Mouse (Mus musculus): Measurements from ENCODE around the gene Pip5kl1. TPM values are rescaled to one million over a fixed set of nuclear protein-coding genes. Genes with fewer than 3 reads are reported as not detected.

The Pip5kl1 gene
- polyA plus RNA-seq, 1 experiment from 2014 or later: 2.0 TPM

DNA sequence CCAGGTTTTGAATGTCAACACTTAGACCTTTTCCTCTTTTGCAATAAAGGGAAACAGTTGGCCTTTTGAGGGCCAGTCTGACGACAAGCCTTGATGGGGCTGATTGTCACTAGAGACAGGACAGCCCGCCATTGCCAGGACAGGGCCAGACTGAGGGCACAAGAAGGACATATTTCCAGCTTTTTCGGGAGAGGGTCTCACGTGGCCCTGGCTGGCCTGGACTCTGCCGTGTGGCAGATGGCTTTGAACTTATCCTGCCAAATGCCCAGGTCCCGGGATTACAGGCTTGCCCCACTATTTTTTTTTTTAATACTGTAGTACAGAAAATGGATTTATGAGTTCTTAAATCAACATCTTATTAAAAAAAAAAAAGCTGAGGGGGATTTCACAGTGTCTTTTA lies 16.7 kb downstream of the Pip5kl1 start:
- Histone ChIP-seq H3K9me3 (replicated peaks) (no peaks in the 10 kb centered on the region), H3K27me3 (no peaks in the 10 kb centered on the region), H3K9ac (no peak overlapping the region), H3K36me3 (peaks cover 19% of the 10 kb centered on the region), H3K27ac (no peak overlapping the region), H3K4me1 (peaks cover 44% of the 10 kb centered on the region), H3K4me2 (no peak overlapping the region), H3K4me3 (replicated peaks) (no peak overlapping the region)
- WGBS: 65% methylated on average over 6 of the region's 6 CpGs
- no peak for ATAC-seq (replicated peaks; ENCODE audit: low FRiP score)

DNA sequence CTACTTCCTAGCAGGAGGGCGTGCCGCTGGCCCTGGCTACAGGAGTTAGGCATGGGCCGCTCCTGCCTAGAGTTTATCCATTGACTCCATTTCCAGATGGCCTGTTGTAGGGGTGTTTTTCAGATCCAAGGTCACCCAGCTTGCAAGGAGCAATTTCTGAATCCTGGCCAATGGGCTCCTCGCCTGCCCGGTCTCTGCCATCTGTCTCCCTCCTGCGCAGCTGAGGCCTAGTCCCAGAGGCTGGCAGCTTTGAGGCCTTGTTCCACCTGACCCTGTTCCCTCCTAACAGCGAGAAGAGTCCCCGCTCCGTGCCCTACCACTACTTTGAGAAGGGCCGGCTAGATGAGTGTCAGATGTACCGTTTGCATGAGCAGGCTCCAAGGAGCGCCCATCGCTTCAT lies 22.1 kb downstream of the Pip5kl1 start:
- Histone ChIP-seq H3K9ac (no peak overlapping the region), H3K36me3 (peaks cover 30% of the 10 kb centered on the region), H3K4me3 (replicated peaks) (no peak overlapping the region), H3K4me2 (no peak overlapping the region), H3K4me1 (peaks cover 10% of the 10 kb centered on the region), H3K27me3 (no peaks in the 10 kb centered on the region), H3K9me3 (replicated peaks) (no peaks in the 10 kb centered on the region), H3K27ac (no peak overlapping the region)
- ATAC-seq (replicated peaks; ENCODE audit: low FRiP score): no peak
- WGBS: 93% methylated on average over 13 of the region's 13 CpGs

DNA sequence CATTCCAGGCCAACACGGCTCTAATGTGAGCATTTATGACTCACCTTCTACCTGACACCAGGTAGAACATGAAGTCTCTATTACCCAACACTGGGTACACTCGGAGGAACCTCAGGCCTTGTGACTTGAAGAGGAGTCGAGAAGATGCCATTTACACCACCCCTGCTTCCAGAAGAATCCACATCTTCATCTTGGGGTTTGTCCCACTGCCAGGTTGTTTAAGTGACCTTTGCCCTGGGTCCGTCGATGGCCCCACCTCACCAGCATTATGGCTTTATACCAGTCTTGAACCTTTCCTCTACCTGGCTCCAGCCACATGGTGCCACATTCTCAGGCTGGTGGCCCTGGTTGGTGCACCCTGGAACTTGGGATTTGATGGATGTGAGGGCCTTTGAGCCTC lies 22.7 kb downstream of the Pip5kl1 start:
- no peak overlapping the region for H3K27ac ChIP-seq
- H3K4me1 ChIP-seq: peaks cover 15% of the 10 kb centered on the region
- no peaks in the 10 kb centered on the region for H3K9me3 ChIP-seq (replicated peaks)
- H3K4me2 ChIP-seq: no peak overlapping the region
- H3K36me3 ChIP-seq: peaks cover 30% of the 10 kb centered on the region
- 86% methylated on average over 5 of the region's 5 CpGs for WGBS
- no peak overlapping the region for H3K9ac ChIP-seq
- H3K4me3 ChIP-seq (replicated peaks): no peak overlapping the region
- H3K27me3 ChIP-seq: no peaks in the 10 kb centered on the region
- no peak for ATAC-seq (replicated peaks; ENCODE audit: low FRiP score)

DNA sequence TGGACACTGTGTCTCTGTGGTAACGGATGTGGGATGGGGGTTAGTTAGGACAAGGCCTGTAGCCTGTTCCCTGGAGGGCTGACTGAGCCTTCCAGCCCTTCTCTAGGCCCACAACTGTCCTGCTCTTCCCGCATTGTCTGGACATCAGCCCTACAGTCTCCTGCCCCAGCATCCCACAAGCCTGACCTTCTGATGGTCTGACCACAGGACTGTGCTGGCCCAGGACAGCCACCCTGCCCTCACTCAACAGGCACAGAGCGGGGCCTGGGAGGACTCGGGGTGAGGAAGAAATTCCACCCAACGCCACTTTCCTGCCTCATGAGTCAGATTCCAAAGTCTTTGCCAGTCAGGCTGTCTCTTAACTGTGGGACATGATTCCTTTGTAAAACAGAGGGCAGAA lies 23.1 kb downstream of the Pip5kl1 start:
- H3K36me3 ChIP-seq: peaks cover 30% of the 10 kb centered on the region
- no peak overlapping the region for H3K4me2 ChIP-seq
- no peak overlapping the region for H3K27ac ChIP-seq
- no peaks in the 10 kb centered on the region for H3K9me3 ChIP-seq (replicated peaks)
- H3K4me3 ChIP-seq (replicated peaks): no peak overlapping the region
- H3K4me1 ChIP-seq: peaks cover 20% of the 10 kb centered on the region
- no peaks in the 10 kb centered on the region for H3K27me3 ChIP-seq
- no peak for ATAC-seq (replicated peaks; ENCODE audit: low FRiP score)
- WGBS: 84% methylated on average over 5 of the region's 5 CpGs
- H3K9ac ChIP-seq: no peak overlapping the region

DNA sequence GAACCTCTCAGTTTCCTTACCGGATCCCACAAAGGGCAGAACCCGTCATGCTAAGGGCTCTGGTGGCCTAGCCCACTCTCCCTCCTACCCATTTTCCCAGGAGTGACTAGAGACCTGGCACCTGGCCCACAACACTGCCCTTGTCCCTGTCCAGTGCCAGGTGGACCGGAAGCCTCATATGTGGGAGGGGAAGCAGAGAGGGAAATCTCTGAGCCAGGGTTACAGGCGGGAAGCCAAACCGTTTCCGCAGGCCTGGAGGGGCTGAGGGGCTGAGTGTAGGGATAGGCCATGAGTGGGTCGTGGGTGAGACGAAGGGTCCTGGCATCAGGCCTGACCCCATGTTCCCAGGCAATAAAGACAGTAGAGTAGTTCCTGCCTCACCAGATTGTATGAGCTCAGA lies 23.9 kb downstream of the Pip5kl1 start:
- no peaks in the 10 kb centered on the region for H3K27me3 ChIP-seq
- no peaks in the 10 kb centered on the region for H3K9me3 ChIP-seq (replicated peaks)
- H3K27ac ChIP-seq: no peak overlapping the region
- no peak overlapping the region for H3K4me2 ChIP-seq
- WGBS: 60% methylated on average over 8 of the region's 8 CpGs
- no peak for ATAC-seq (replicated peaks; ENCODE audit: low FRiP score)
- H3K9ac ChIP-seq: no peak overlapping the region
- H3K36me3 ChIP-seq: peaks cover 30% of the 10 kb centered on the region
- peaks cover 20% of the 10 kb centered on the region for H3K4me1 ChIP-seq
- H3K4me3 ChIP-seq (replicated peaks): no peak overlapping the region

DNA sequence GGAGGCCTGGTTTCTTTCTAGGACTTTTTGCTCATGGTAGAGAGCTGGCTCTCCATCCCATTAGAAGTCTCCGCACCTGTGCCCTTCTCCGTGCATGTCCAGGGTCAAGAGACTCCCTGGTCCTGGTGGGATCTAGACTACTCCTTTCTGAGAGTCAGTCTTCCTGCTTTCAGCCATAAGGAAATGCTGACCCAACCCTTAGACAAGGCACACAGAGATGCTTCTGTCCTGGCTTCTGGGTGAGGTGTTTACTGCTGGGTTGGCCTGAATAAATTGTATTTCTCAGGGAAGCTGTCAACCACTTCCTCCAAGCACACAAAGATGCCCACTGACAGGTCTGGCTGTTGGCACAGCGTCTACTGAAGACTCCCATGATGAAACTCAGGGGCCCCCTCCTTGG lies 24.8 kb downstream of the Pip5kl1 start, which contains the start of gene St6galnac6:
TSS of gene St6galnac6 (plus strand) at position 301 of the 400 bp plus-strand sequence.
- Histone ChIP-seq H3K27ac (no peak within 1 kb of the TSS), H3K27me3 (no peaks in the 10 kb centered on the region), H3K9me3 (replicated peaks) (no peaks in the 10 kb centered on the region), H3K4me3 (replicated peaks) (no peak within 1 kb of the TSS), H3K4me2 (no peak within 1 kb of the TSS), H3K36me3 (peaks cover 23% of the 10 kb centered on the region), H3K4me1 (peaks cover 20% of the 10 kb centered on the region), H3K9ac (no peak within 1 kb of the TSS)
- no peak for ATAC-seq (replicated peaks; ENCODE audit: low FRiP score)
- 92% methylated on average over 3 of the region's 3 CpGs for WGBS

DNA sequence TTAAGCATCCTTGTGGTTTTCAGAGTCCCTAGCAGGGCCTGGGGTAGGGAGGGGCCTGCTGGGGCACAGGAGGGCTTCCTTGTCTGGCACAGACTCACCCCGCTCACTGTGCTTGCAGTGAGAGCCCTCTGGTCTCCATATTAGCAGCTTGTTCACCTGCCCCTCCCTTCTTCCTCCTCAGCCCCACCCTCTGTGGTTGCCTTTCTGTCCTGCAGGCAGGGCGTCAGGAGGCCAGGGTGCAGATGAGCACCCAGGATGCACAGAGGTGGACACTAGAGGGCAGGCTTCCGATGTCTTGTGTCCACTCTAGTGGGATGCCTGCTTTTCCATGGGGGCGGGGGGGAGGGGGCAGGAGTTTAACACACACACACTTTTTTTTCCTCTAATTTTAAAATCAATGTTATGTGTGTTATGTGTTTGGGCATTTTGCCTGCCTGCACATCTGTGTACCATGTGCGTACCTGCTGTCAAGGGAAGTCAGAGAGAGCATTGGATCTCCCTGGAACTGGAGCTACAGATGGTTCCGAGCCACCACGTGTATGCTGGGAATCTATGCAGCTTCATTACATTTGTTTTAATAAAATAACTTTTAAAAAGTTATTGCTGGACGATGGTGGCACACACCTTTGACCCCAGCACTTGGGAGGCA lies 26.9 kb downstream of the Pip5kl1 start:
- no peak overlapping the region for H3K27ac ChIP-seq
- WGBS: 52% methylated on average over 8 of the region's 8 CpGs
- no peaks in the 10 kb centered on the region for H3K27me3 ChIP-seq
- no peaks in the 10 kb centered on the region for H3K9me3 ChIP-seq (replicated peaks)
- peaks cover 23% of the 10 kb centered on the region for H3K4me1 ChIP-seq
- no peak overlapping the region for H3K9ac ChIP-seq
- H3K4me2 ChIP-seq: no peak overlapping the region
- no peak overlapping the region for H3K4me3 ChIP-seq (replicated peaks)
- 0 out of 2 replicates have a peak, but pooled peaks have one; percentile 30 for ATAC-seq (replicated peaks; ENCODE audit: low FRiP score)
- peaks cover 11% of the 10 kb centered on the region for H3K36me3 ChIP-seq

DNA sequence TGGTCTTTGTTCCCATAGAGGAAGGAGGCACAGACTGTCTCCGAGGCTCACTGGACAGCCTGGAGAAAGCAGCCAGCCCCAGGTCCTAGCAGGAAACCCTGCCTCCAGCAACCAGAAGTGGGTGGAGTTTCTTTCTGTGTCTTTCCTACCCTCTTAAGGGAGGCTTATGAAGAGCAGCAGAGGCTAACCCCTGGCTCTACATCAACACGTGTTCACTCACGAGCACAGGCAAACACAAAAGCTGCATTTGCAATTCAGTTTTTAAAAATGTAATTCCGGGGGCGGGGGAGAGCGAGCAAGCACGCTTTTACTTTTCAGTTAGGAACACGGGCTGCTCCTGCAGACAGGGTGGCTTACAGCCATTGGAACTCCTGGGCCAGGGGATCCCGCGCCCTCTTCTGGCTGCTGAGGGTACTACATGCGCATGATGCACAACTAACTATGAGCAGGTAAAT lies 28.0 kb downstream of the Pip5kl1 start:
- no peaks in the 10 kb centered on the region for H3K27me3 ChIP-seq
- H3K36me3 ChIP-seq: peaks cover 4% of the 10 kb centered on the region; the same call in 1 of the 2 replicates
- peak; percentile 61; the same call in 1 of the 2 replicates for ATAC-seq (replicated peaks; ENCODE audit: low FRiP score)
- no peaks in the 10 kb centered on the region for H3K9me3 ChIP-seq (replicated peaks)
- peak overlapping the region; percentile 62 for H3K4me2 ChIP-seq
- H3K9ac ChIP-seq: peak overlapping the region; percentile 27; the same call in 1 of the 2 replicates
- H3K27ac ChIP-seq: peak overlapping the region; percentile 72
- H3K4me3 ChIP-seq (replicated peaks): peak overlapping the region; percentile 44
- peaks cover 34% of the 10 kb centered on the region for H3K4me1 ChIP-seq
- WGBS: under 1% methylated on average over 11 of the region's 11 CpGs

DNA sequence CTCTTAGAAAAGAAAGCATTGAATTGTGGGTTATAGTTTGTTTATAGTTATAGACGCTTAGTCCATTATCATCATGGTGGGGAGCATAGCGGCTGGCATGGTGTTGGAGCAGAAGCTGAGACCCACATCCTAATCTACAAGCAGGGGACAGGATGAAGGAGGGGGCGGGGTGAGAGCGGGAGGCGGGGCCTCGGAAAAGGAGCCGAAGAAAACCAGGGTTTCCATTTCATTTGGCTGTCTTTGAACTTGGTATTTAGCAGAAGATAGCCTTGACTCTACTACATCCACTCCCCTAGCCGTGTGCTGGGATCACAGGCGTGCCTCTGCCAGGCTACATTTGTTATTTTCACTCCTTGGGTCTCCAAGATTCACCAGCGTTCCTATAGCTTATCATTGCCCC lies 30.0 kb downstream of the Pip5kl1 start:
- WGBS: 47% methylated on average over 10 of the region's 10 CpGs
- Histone ChIP-seq H3K36me3 (no peaks in the 10 kb centered on the region), H3K27ac (no peak overlapping the region), H3K9me3 (replicated peaks) (no peaks in the 10 kb centered on the region), H3K4me2 (no peak overlapping the region), H3K27me3 (no peaks in the 10 kb centered on the region), H3K4me1 (peaks cover 47% of the 10 kb centered on the region), H3K4me3 (replicated peaks) (no peak overlapping the region), H3K9ac (no peak overlapping the region)
- no peak for ATAC-seq (replicated peaks; ENCODE audit: low FRiP score)

DNA sequence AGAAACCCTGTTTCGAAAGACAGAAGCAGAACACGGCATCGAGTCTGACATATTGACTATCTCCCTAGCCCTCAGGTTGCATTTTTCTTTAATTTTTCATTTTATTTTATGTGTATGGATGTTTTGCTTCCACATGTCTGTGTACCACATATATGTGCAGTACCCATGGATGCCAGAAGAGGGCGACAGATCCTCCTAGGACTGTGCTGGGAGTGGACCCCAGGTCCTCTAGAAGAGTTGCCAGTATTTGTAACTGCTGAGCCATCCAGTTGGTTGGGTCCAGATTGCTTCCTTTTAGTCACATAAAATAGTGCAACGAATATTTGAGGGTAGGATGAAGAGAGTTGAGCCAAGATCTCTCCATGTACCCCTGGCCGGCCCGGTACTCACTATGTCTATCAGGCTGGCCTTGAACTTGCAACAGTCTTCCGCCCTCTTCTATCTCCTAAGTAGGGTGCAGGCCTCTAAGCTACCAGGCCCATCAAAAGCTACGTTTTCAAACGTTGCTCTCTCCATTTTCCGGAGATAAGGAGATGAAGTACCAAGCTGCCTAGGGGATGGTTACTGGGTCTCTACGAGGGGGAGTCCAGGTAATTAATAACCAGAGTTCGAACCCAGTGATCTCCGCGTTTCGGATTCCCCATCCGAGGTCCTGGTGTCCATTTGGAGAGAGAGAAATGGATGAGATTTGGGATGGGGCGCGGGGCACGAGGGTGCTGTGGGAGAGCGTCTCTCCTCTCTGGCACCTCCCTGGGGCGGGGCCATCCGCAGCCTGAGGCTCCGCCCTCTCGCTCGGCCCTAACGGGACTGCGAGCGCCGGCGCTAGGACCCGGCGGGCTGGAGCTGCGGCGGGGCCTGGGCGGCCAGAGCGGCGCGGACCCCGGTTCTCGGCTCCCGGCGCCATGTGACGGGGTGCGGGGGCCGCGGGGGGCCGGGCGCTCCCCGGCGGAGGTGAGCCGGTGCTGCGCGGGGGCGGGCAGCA lies 31.9 kb downstream of the Pip5kl1 start:
- H3K27me3 ChIP-seq: no peaks in the 10 kb centered on the region
- peaks cover 59% of the 10 kb centered on the region for H3K4me1 ChIP-seq
- no peaks in the 10 kb centered on the region for H3K9me3 ChIP-seq (replicated peaks)
- peak overlapping the region; percentile 76 for H3K9ac ChIP-seq
- 12% methylated on average over 48 of the region's 55 CpGs for WGBS
- no peaks in the 10 kb centered on the region for H3K36me3 ChIP-seq
- peak overlapping the region; percentile 79 for H3K4me3 ChIP-seq (replicated peaks)
- peak; percentile 76 for ATAC-seq (replicated peaks; ENCODE audit: low FRiP score)
- H3K4me2 ChIP-seq: peak overlapping the region; percentile 98
- H3K27ac ChIP-seq: peak overlapping the region; percentile 84

DNA sequence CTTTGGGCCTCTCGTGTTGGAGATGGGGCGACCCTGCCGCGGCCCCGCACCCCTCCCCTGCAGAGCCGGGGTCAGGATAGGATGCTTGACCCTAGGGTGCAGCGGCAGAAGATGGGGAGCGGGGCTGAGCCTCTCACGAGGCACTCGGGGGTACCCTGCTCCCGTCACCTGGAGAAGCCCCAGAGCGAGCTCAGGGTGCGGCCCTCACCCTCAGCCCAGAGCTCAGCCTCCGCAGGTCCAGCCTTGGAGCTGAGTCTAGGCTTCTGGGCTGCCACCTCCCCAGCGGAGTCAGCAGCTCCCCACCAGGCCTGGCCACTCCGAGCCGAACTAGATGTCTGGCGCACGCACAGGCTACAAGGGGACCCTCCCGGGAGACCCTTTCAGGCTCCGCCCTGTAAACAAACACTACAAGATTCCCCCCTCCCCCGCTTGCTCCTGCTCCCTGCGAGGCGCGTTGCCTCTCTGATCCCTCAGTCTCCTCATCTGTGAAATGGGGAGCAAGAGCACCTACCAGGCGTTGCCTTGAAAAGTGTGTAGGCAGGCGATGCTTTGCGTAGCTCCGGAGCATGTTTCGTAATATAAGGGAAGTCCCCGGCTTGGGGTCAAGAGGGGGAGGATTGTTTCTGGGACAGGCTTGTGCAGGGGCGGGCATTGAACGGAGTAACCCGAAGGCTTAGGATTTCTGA lies 32.8 kb downstream of the Pip5kl1 start:
- Histone ChIP-seq H3K4me2 (peak overlapping the region; percentile 98), H3K4me3 (replicated peaks) (peak overlapping the region; percentile 79), H3K9ac (peak overlapping the region; percentile 76), H3K4me1 (peaks cover 49% of the 10 kb centered on the region), H3K9me3 (replicated peaks) (no peaks in the 10 kb centered on the region), H3K27me3 (no peaks in the 10 kb centered on the region), H3K36me3 (peaks cover 5% of the 10 kb centered on the region; the same call in 1 of the 2 replicates), H3K27ac (peak overlapping the region; percentile 84)
- 5% methylated on average over 34 of the region's 34 CpGs for WGBS
- ATAC-seq (replicated peaks; ENCODE audit: low FRiP score): peak; percentile 35
